Mouse (Mus musculus) monocyte, adult 59 days (primary cell): ENCODE results near the gene Gm17467. TPM values are rescaled to one million over a fixed set of nuclear protein-coding genes. Genes with fewer than 3 reads are reported as not detected.

Experiments
- total RNA-seq, 2 experiments: library from RNA; stranded (reverse); gene quantifications; one replicate each; pipeline ENCODE4 v1.2.4; 2023

Gene Gm17467
- total RNA-seq: not detected

GRCm38 (mm10) chrX:123704691-123705090, at the start of gene Gm17467:
Gm17467 (minus strand) TSS chrX:123704791.

Other genes starting within 250 kb of the Gm17467 start
- not detected for gene Cldn34c2, start 123.1 kb downstream of the Gm17467 start, total RNA-seq
- not detected for gene Cldn34c3, start 88.9 kb upstream of the Gm17467 start, total RNA-seq